Mouse (Mus musculus): ENCODE data around the gene Hmcn1. TPM values are rescaled to one million over a fixed set of nuclear protein-coding genes. Genes with fewer than 3 reads are reported as not detected.

Gene Hmcn1
- polyA plus RNA-seq, 1 experiment from 2014 or later, result 3.4 TPM

DNA sequence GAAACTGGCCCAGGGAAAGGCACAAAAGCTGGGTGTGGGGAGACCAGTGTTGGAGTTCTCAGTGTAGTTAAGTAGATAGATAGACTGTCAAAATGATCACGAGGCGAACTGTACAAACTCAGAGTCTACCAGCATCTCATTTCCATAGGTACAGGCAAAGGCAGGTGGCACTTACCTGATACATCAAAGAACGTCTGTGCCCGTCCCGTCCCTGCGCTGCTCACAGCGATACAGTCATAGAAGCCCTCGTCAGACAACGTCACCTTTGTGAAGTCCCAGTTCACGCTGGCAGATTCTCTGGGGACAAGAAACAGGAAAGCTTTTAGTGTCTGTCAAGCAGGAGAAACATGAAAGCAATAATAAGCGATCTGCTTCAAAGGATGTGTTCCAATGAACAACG lies 190.6 kb downstream of the Hmcn1 start:
- 90% methylated on average over 12 of the region's 12 CpGs for WGBS
- no peak overlapping the region for H3K4me3 ChIP-seq (replicated peaks)
- no peak for ATAC-seq
- H3K27ac ChIP-seq, result no peak overlapping the region
- H3K9me3 ChIP-seq, result no peaks in the 10 kb centered on the region
- H3K4me1 ChIP-seq (replicated peaks), result 0 out of 2 replicates have a peak, but pooled peaks cover 2% of the 10 kb centered on the region
- no peaks in the 10 kb centered on the region for H3K36me3 ChIP-seq
- H3K27me3 ChIP-seq (replicated peaks), result no peaks in the 10 kb centered on the region
- H3K4me2 ChIP-seq (replicated peaks), result no peak overlapping the region
- H3K9ac ChIP-seq, result no peak overlapping the region

DNA sequence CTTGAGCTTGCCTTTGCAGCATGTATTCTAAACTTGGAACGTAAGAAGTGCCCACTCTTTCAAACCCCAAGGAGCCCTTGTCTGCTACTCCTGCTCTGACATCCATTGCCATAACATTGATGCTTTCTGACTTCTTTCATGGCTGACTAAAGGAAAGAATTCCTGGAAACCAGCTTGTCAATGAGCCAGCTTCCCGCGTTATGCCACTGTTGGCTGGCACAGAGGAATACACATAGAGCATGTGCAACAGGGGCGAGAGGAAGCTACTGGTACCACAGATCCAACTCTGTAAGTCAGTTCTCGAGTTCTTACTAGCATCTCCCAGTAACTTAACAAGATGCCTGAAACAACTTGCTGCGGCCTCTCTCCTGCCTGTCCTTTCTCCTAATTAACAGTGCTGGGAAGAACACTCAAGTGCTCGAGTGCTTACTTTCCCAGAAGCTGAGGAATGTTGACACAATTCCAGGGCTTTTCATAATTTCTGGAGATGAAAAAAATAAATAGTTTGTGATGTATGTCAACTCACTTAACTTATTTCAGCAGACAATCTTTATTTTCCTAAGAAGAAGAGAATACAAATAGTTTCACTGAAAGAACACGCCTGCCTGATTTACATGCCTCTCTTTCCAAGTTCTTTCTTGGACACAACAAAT lies 192.5 kb downstream of the Hmcn1 start:
- Histone ChIP-seq H3K4me3 (replicated peaks) (no peak overlapping the region), H3K27ac (no peak overlapping the region), H3K27me3 (replicated peaks) (no peaks in the 10 kb centered on the region), H3K9ac (no peak overlapping the region), H3K36me3 (no peaks in the 10 kb centered on the region), H3K4me2 (replicated peaks) (no peak overlapping the region), H3K4me1 (replicated peaks) (0 out of 2 replicates have a peak, but pooled peaks cover 2% of the 10 kb centered on the region), H3K9me3 (no peaks in the 10 kb centered on the region)
- 74% methylated on average over 8 of the region's 8 CpGs for WGBS
- ATAC-seq, result no peak

DNA sequence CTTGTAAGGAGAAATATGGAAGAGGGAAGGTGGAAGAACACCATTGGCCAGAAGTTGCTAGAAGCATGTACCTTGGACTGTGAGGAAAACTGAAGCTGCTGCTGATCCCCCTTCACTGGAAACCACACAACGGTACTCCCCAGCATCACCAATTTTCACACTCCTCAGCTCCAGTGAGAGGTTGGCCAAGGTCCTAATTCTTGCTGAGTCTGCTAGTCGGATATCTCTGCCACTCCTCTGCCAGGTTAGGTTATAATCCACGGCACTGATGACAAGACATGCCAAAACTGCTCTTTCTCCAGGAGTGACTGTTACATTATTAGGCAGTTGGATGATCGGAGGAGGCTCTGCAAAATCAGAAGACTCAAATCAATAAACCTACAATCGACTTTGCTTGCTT lies 194.6 kb downstream of the Hmcn1 start:
- H3K4me3 ChIP-seq (replicated peaks), result no peak overlapping the region
- no peak for ATAC-seq
- no peak overlapping the region for H3K4me2 ChIP-seq (replicated peaks)
- H3K9me3 ChIP-seq, result no peaks in the 10 kb centered on the region
- H3K36me3 ChIP-seq, result no peaks in the 10 kb centered on the region
- H3K4me1 ChIP-seq (replicated peaks), result no peaks in the 10 kb centered on the region
- no peak overlapping the region for H3K27ac ChIP-seq
- WGBS, result 93% methylated on average over 5 of the region's 5 CpGs
- no peak overlapping the region for H3K9ac ChIP-seq
- H3K27me3 ChIP-seq (replicated peaks), result no peaks in the 10 kb centered on the region

DNA sequence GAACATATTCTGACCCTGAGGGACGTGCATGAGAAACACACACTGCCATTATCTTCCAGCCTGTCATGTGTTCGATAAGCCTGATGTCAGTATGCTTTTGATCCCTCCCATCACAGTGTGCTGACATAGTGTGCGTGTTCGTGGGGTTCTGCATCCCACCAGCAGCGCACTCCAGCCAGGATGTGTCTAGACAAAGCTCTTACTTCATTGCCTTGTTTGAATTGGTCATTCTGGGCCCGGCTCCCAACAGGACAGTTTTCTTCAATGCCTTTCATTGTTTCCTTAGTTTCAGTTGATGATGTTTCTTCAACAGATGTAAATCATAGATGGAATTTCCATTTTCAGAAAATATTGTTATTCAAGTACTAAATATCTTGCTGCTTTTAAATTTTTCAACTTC lies 206.5 kb downstream of the Hmcn1 start:
- no peaks in the 10 kb centered on the region for H3K9me3 ChIP-seq
- 87% methylated on average over 6 of the region's 6 CpGs for WGBS
- no peak for ATAC-seq
- no peak overlapping the region for H3K4me3 ChIP-seq (replicated peaks)
- no peaks in the 10 kb centered on the region for H3K27me3 ChIP-seq (replicated peaks)
- no peak overlapping the region for H3K9ac ChIP-seq
- H3K36me3 ChIP-seq, result no peaks in the 10 kb centered on the region
- no peak overlapping the region for H3K4me2 ChIP-seq (replicated peaks)
- H3K4me1 ChIP-seq (replicated peaks), result no peaks in the 10 kb centered on the region
- H3K27ac ChIP-seq, result no peak overlapping the region

DNA sequence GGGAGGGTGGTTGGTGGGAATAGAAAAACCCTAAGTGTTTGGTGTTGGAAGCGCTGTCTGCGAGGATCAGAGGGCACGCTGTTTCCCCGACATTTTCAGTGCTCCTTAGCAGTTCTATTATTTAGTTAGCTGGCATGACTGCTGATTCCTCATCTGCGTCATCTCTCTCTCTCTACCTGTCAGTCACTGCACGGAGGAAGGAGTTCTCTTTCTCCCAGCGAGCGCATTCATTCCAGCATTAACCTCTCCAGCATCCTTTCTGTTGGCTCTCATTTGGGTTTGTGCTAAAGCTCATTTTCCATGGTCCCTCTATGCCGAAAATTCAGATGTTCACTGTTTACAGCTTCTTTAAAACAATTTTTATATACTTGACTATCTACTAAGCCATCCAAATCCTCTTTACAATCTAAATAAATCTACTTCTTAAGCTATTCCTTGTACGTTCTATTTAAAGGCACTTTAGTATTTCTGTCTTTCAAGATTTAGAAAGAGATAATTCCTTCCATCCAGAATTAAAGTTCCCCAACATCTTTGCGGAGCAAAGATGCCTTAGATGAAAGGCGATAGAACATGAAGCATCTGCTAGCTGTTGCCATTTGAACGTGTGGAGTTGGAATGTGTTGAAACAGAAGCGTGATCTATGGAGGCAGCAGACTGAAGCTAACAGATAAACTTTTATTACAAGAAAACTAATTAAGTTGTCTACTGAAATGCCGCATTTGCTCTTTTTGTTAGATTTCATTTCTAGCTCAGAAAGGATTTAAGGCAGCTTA lies 210.0 kb downstream of the Hmcn1 start:
- 73% methylated on average over 15 of the region's 15 CpGs for WGBS
- no peak for ATAC-seq
- Histone ChIP-seq H3K36me3 (no peaks in the 10 kb centered on the region), H3K4me1 (replicated peaks) (no peaks in the 10 kb centered on the region), H3K27ac (no peak overlapping the region), H3K9me3 (no peaks in the 10 kb centered on the region), H3K4me2 (replicated peaks) (no peak overlapping the region), H3K9ac (no peak overlapping the region), H3K27me3 (replicated peaks) (no peaks in the 10 kb centered on the region), H3K4me3 (replicated peaks) (no peak overlapping the region)

DNA sequence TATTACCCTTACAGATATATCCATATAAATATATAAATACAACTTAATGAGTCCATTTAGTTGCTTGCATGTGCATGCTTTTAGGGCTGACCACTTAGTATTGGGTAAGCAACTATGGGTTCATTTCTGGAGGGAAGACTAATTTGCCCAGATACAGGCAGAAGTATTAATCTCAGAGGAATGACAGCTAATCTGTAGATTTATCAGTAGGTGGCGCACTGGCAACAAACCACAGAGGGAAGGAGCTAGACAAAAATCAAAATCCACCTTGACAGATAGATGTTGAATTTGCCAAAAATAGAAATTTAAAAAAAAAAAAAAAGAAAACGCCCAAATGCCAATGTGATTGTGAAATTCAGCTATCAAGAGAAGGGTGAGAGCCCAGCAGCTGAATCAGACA lies 213.3 kb downstream of the Hmcn1 start:
- WGBS, result 40% methylated on average over 2 of the region's 2 CpGs
- no peaks in the 10 kb centered on the region for H3K9me3 ChIP-seq
- H3K36me3 ChIP-seq, result no peaks in the 10 kb centered on the region
- H3K4me1 ChIP-seq (replicated peaks), result no peaks in the 10 kb centered on the region
- no peak overlapping the region for H3K4me3 ChIP-seq (replicated peaks)
- H3K27ac ChIP-seq, result no peak overlapping the region
- no peak for ATAC-seq
- no peak overlapping the region for H3K9ac ChIP-seq
- no peaks in the 10 kb centered on the region for H3K27me3 ChIP-seq (replicated peaks)
- H3K4me2 ChIP-seq (replicated peaks), result no peak overlapping the region

DNA sequence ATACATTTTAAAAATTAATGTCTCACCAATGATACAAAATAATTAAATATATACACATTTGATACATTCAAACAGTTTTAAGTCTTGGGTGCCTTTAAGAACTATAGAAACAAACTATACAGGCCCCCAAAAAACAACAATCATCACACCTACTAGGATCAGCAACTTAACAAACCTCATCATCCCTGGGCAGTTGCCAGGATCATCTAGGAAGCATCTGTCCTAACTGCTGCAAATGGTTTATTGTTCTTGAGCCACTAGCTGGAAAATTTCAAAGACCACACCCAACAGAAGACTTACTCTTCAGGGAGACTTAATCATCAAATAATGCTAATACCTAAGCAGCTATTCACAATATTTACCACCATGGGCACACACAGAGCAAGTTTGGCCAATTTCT lies 216.5 kb downstream of the Hmcn1 start:
- Histone ChIP-seq H3K9me3 (no peaks in the 10 kb centered on the region), H3K27ac (no peak overlapping the region), H3K36me3 (no peaks in the 10 kb centered on the region), H3K27me3 (replicated peaks) (no peaks in the 10 kb centered on the region), H3K4me1 (replicated peaks) (no peaks in the 10 kb centered on the region), H3K4me3 (replicated peaks) (no peak overlapping the region), H3K9ac (no peak overlapping the region), H3K4me2 (replicated peaks) (no peak overlapping the region)
- no peak for ATAC-seq

DNA sequence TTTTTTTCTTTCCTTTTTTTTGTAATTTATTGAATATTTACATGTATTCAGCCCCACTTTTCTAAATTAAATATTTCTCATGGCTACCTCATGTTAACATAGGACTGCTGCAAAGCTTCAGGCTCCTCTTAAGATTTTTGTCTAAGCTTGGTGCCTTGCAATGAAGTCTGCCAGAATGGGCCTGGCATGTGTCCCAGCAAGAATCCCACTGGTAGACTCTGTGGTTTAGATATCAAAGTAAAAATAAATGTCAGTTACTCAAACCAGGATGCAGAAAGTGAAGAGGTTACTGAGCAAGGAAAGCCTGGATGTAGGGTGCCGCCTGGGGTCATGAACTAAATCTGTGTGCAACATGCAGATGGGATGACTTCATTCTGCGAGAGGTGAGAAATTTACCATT lies 217.5 kb downstream of the Hmcn1 start:
- Histone ChIP-seq H3K9ac (no peak overlapping the region), H3K4me2 (replicated peaks) (no peak overlapping the region), H3K9me3 (no peaks in the 10 kb centered on the region), H3K36me3 (no peaks in the 10 kb centered on the region), H3K27me3 (replicated peaks) (no peaks in the 10 kb centered on the region), H3K27ac (no peak overlapping the region), H3K4me3 (replicated peaks) (no peak overlapping the region), H3K4me1 (replicated peaks) (no peaks in the 10 kb centered on the region)
- WGBS, result 72% methylated on average over 2 of the region's 2 CpGs
- no peak for ATAC-seq

DNA sequence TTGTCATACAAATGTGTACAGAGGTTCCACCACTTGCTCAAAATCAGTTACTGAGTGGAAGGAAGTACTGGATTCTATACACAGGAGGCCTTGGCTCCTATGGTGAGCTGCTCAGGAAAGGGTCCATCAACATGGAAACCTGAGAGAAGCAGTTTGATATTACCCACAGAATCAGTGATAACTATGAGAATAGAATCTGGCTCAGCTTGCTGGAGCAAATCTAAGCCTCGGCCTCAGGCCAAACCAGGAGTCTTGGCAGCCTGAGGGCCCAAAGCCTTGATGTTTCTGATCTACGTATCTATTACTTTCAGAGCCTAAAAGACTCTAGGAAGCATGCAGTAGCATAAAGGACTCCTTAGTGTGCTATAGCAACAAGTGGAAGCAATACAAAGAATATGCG lies 220.3 kb downstream of the Hmcn1 start:
- no peak for ATAC-seq
- no peaks in the 10 kb centered on the region for H3K27me3 ChIP-seq (replicated peaks)
- no peak overlapping the region for H3K4me3 ChIP-seq (replicated peaks)
- H3K4me2 ChIP-seq (replicated peaks), result no peak overlapping the region
- H3K36me3 ChIP-seq, result no peaks in the 10 kb centered on the region
- H3K27ac ChIP-seq, result no peak overlapping the region
- H3K9ac ChIP-seq, result no peak overlapping the region
- H3K9me3 ChIP-seq, result no peaks in the 10 kb centered on the region
- 92% methylated on average over 3 of the region's 3 CpGs for WGBS
- H3K4me1 ChIP-seq (replicated peaks), result no peaks in the 10 kb centered on the region

DNA sequence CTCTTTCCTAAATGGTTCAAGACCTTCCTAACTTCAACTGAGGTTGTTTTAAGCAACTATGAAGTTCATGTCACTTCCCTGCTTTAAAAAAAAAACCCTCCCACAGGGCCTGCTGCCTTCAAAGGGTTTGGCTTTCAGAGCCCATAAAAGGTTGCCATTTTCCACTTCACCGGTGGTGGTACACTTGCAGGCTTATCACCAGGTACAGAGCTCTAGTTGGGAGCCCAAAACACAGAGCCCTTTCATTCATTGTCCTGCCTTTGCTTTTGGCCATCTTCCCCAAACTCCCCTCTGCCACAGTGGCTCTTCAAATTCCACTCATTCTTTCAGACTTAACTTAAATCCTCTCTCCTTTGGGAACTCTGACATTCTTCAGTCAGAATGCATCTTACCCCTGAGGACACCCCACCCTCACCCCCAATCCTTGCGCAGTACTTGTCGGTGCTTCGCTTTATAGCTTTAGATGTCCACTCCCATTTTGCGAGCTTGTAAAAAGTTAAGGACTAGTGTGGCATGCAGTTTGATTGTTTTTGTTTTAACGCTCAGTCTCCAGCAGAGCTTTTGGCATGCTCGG lies 222.2 kb downstream of the Hmcn1 start:
- Histone ChIP-seq H3K9me3 (no peaks in the 10 kb centered on the region), H3K27ac (no peak overlapping the region), H3K27me3 (replicated peaks) (no peaks in the 10 kb centered on the region), H3K4me2 (replicated peaks) (no peak overlapping the region), H3K4me3 (replicated peaks) (no peak overlapping the region), H3K36me3 (no peaks in the 10 kb centered on the region), H3K9ac (no peak overlapping the region), H3K4me1 (replicated peaks) (no peaks in the 10 kb centered on the region)
- 53% methylated on average over 7 of the region's 7 CpGs for WGBS
- no peak for ATAC-seq

DNA sequence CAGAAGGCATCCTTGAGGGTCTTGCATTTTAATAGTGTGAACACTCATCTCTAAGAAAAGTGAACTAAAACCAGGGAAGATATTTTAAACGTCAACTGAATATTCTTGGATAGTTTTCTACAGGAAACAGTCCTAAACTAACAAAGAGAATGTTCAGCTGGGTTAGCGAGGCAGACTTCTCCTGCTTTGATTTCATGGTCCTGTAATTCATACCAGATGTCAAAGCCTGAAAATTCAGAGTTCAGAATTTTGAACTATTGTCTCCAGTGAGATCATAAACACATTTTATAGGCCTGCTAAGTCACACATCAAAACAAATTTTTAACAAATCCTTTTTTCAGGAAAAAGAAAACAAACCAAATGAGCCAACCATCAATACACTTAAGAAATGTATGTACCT lies 223.4 kb downstream of the Hmcn1 start:
- Histone ChIP-seq H3K27ac (no peak overlapping the region), H3K4me1 (replicated peaks) (no peaks in the 10 kb centered on the region), H3K9me3 (no peaks in the 10 kb centered on the region), H3K9ac (no peak overlapping the region), H3K36me3 (no peaks in the 10 kb centered on the region), H3K4me3 (replicated peaks) (no peak overlapping the region), H3K4me2 (replicated peaks) (no peak overlapping the region), H3K27me3 (replicated peaks) (no peaks in the 10 kb centered on the region)
- WGBS, result 49% methylated on average over 2 of the region's 2 CpGs
- no peak for ATAC-seq

DNA sequence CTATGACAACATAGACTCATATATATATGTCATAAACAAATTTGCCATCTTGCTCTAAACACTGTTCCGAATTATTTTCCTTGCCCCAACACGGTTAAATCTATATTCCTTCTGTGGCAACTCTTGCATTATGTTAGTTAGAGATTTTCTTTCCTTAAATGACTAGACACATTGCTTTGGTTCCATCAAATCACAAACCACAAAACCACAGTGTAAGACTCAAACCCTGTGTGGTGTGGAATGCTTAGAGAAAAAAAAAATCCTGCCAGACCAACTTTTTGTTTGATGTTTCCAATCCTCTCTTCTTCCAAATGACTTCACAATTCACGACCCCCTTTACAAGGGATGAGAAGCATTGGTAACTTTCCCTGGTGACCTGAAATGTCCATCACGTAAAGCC lies 231.6 kb downstream of the Hmcn1 start:
- no peak for ATAC-seq
- H3K9ac ChIP-seq, result no peak overlapping the region
- no peaks in the 10 kb centered on the region for H3K27me3 ChIP-seq (replicated peaks)
- H3K4me1 ChIP-seq (replicated peaks), result no peaks in the 10 kb centered on the region
- H3K4me2 ChIP-seq (replicated peaks), result no peak overlapping the region
- WGBS, result 87% methylated on average over 4 of the region's 4 CpGs
- H3K4me3 ChIP-seq (replicated peaks), result no peak overlapping the region
- no peaks in the 10 kb centered on the region for H3K36me3 ChIP-seq
- H3K27ac ChIP-seq, result no peak overlapping the region
- no peaks in the 10 kb centered on the region for H3K9me3 ChIP-seq
